Mouse (Mus musculus) midbrain, postnatal 0 days (tissue): Measurements from ENCODE around the gene Lrrtm3. TPM values are rescaled to one million over a fixed set of nuclear protein-coding genes. Genes with fewer than 3 reads are reported as not detected.
A peak's percentile ranks its signal among the peaks of the same experiment; 100 is the strongest.

Source experiments
- ATAC-seq: fragments of 200-750 bp; cut with Nextera tagmentation; 2 replicates; pipeline ENCODE4 v1.8.0; 2017; ENCODE audit warnings: moderate number of reproducible peaks, mild to moderate bottlenecking, moderate TSS enrichment, moderate library complexity; ENCODE audit not compliant: low FRiP score
- DNase-seq: peaks from one replicate; pipeline ENCODE4 v3.0.0-alpha.2; 2015; ENCODE audit warnings: low spot score
- H3K27ac ChIP-seq: fragments of 300-500 bp; sonication (generic); 2 replicates; pipeline ENCODE4 v1.5.1; 2014; ENCODE audit warnings: low read depth, mild to moderate bottlenecking, low read length, mixed read lengths
- H3K27me3 ChIP-seq: fragments of 300-500 bp; sonication (generic); 2 replicates; pipeline ENCODE4 v1.6.1; 2014; ENCODE audit warnings: low read length, control low read depth, mixed read lengths; ENCODE audit not compliant: insufficient read depth
- H3K36me3 ChIP-seq: fragments of 300-500 bp; sonication (generic); 2 replicates; pipeline ENCODE4 v1.6.1; 2014; ENCODE audit warnings: low read length, control low read depth, mixed read lengths; ENCODE audit not compliant: insufficient read depth
- H3K4me1 ChIP-seq: fragments of 300-500 bp; sonication (generic); 2 replicates; pipeline ENCODE4 v1.6.1; 2014; ENCODE audit warnings: mild to moderate bottlenecking, control low read depth, antibody characterized with exemption, low read length, mixed read lengths; ENCODE audit not compliant: insufficient read depth
- H3K4me2 ChIP-seq: fragments of 300-500 bp; sonication (generic); 2 replicates; pipeline ENCODE4 v1.6.1; 2014; ENCODE audit warnings: low read depth, mild to moderate bottlenecking, low read length, mixed read lengths; ENCODE audit not compliant: poor library complexity, severe bottlenecking
- H3K4me3 ChIP-seq: fragments of 300-500 bp; sonication (generic); 2 replicates; pipeline ENCODE4 v1.5.1; 2014; ENCODE audit warnings: low read depth, mild to moderate bottlenecking, low read length, moderate library complexity
- H3K9ac ChIP-seq: fragments of 300-500 bp; sonication (generic); replicated peaks from 2 replicates; pipeline ENCODE4 v1.6.1; 2014; ENCODE audit warnings: mild to moderate bottlenecking, low read length, moderate library complexity, mixed read lengths; ENCODE audit not compliant: poor library complexity, severe bottlenecking
- H3K9me3 ChIP-seq: fragments of 300-500 bp; sonication (generic); 2 replicates; pipeline ENCODE4 v1.6.1; 2016; ENCODE audit warnings: low read length, control low read depth
- CTCF ChIP-seq: IDR thresholded peaks from 2 replicates; pipeline ENCODE4 v1.5.1; 2016; ENCODE audit warnings: antibody characterized with exemption, mild to moderate bottlenecking
- WGBS: fragments of 180-500 bp; shearing (Covaris S2); extraction: QIAGEN DNeasy Blood & Tissue Kit; methylation state at CpG from one replicate; pipeline ENCODE4 v1.1.7; 2014; 5-methylcytosine and 5-hydroxymethylcytosine counted together
- polyA plus RNA-seq: library from polyadenylated mRNA; unstranded; fragments of >200 nt; fragmentation: Nextera tagmentation; extraction: Ambion mirVana; gene quantifications from 2 replicates; pipeline ENCODE4 v1.2.1, GENCODE M21; 2015
- total RNA-seq: library from RNA; depleted of rRNA; stranded (reverse); fragments of >200 nt; gene quantifications from 2 replicates; pipeline ENCODE4 v1.2.3, GENCODE M21; 2014

Gene Lrrtm3
- total and polyA plus RNA-seq, 2 experiments from 2014 or later = 44.3 to 50.9 TPM

DNA sequence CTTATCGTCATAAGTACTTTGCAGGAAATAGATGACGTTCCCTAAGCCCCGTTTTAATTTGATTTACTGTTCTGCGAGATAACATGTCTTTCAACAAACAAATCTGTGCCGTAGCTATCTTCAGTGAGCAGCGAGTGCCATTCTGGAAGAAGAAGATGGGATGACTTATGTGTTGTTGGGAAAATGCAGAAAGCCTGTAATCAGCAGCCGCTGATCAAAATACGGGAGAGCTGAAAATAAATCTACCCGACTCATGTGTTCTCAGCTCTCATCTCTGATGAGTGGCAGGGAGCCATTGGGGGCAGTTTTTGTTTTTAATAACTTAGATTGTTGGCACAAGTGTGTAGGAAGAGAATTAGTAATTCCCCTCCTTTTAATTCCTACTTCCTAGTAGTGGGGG, 26.4 kb downstream of the Lrrtm3 start:
- no peak overlapping the region for H3K4me3 ChIP-seq
- no peak for TF ChIP-seq CTCF
- ATAC-seq (no peak), DNase-seq (no peak)
- 90% methylated on average over 9 of the region's 9 CpGs for WGBS
- H3K27ac ChIP-seq = no peak overlapping the region
- no peaks in the 10 kb centered on the region for H3K4me1 ChIP-seq
- H3K36me3 ChIP-seq = no peaks in the 10 kb centered on the region
- no peaks in the 10 kb centered on the region for H3K27me3 ChIP-seq
- no peak overlapping the region for H3K9ac ChIP-seq
- no peaks in the 10 kb centered on the region for H3K9me3 ChIP-seq
- H3K4me2 ChIP-seq = no peak overlapping the region

- TF ChIP-seq CTCF = no peak
- 79% methylated on average over 6 of the region's 6 CpGs for WGBS
- H3K36me3 ChIP-seq = no peaks in the 10 kb centered on the region
- H3K27ac ChIP-seq = no peak overlapping the region
- DNase-seq (peak; percentile 60), ATAC-seq (no peak)
- H3K4me3 ChIP-seq = no peak overlapping the region
- no peak overlapping the region for H3K4me2 ChIP-seq
- H3K9me3 ChIP-seq = no peaks in the 10 kb centered on the region
- H3K27me3 ChIP-seq = no peaks in the 10 kb centered on the region
- no peaks in the 10 kb centered on the region for H3K4me1 ChIP-seq
- no peak overlapping the region for H3K9ac ChIP-seq
Observed at GRCm38 (mm10) chr10:64049946-64050345, 40.1 kb downstream of the Lrrtm3 start.

DNA sequence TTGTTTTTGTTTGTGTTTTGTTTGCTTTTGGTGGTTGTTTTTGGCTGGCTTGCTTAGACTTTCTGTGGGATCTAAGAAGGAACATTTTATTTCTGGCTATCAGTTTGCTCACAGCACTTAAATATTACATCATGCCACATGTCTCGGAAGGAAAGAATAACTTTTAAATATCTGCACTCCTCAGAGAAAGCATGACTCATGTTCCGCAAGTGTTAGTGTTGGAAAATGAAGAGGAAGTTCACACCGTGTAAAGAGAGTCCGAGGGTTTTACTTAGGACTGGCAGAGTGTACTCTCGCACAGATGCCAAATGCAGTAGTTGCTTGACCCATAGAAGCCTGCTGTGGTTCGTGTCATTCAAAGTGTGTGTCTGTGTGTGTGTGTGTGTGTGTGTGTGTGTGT, 40.9 kb downstream of the Lrrtm3 start:
- Histone ChIP-seq H3K4me1 (no peaks in the 10 kb centered on the region), H3K9me3 (no peaks in the 10 kb centered on the region), H3K4me2 (no peak overlapping the region), H3K27ac (no peak overlapping the region), H3K27me3 (no peaks in the 10 kb centered on the region), H3K36me3 (no peaks in the 10 kb centered on the region), H3K9ac (no peak overlapping the region), H3K4me3 (no peak overlapping the region)
- no peak for TF ChIP-seq CTCF
- WGBS = 86% methylated on average over 6 of the region's 6 CpGs
- DNase-seq = no peak
- no peak for ATAC-seq

DNA sequence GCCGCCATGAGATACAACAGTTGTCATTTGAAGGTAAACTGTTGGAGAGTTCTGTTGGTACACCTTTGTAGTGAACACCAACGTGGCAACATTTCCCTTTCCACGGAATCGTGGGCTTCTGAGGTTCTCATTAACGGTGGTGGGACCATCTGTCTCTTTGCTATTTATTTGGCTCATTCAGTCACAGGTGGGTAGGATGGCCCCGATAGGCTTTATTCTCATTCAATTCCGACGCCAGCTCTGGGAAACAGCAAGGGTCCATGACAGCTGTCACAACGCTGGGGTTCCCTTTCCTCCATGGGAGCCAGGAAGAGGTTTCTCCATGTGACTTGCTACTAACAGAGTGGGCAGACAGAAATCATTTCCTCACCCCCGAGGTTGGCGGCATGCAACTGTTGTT, 48.2 kb downstream of the Lrrtm3 start:
- TF ChIP-seq CTCF = no peak
- DNase-seq (peak; percentile 21), ATAC-seq (no peak)
- WGBS = 84% methylated on average over 11 of the region's 11 CpGs
- H3K27ac ChIP-seq = no peak overlapping the region
- no peaks in the 10 kb centered on the region for H3K27me3 ChIP-seq
- H3K4me3 ChIP-seq = no peak overlapping the region
- H3K4me2 ChIP-seq = no peak overlapping the region
- no peaks in the 10 kb centered on the region for H3K9me3 ChIP-seq
- no peak overlapping the region for H3K9ac ChIP-seq
- H3K4me1 ChIP-seq = no peaks in the 10 kb centered on the region
- no peaks in the 10 kb centered on the region for H3K36me3 ChIP-seq

DNA sequence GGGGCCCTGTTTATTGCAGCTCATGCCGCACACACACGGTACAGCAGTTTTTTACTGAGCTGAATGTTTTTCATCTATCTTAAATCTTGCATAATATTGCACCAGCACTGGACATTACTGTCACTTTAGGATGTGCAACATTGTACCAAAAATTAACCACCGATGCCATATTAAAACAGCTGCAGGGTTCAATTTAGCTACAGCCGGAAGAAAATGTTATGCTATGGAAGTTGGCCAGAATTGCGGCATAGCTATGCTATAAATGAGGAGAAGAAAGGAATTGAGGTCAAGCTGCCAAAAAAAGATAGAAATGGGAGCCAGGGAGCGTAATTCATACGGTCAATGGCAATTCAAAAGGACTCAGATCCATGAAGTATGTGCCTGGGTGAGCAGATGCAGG, 48.9 kb downstream of the Lrrtm3 start:
- Histone ChIP-seq H3K27ac (no peak overlapping the region), H3K4me2 (no peak overlapping the region), H3K4me1 (no peaks in the 10 kb centered on the region), H3K9me3 (no peaks in the 10 kb centered on the region), H3K36me3 (no peaks in the 10 kb centered on the region), H3K27me3 (no peaks in the 10 kb centered on the region), H3K9ac (no peak overlapping the region), H3K4me3 (no peak overlapping the region)
- no peak for TF ChIP-seq CTCF
- DNase-seq = peak; percentile 25
- no peak for ATAC-seq
- 84% methylated on average over 7 of the region's 7 CpGs for WGBS

DNA sequence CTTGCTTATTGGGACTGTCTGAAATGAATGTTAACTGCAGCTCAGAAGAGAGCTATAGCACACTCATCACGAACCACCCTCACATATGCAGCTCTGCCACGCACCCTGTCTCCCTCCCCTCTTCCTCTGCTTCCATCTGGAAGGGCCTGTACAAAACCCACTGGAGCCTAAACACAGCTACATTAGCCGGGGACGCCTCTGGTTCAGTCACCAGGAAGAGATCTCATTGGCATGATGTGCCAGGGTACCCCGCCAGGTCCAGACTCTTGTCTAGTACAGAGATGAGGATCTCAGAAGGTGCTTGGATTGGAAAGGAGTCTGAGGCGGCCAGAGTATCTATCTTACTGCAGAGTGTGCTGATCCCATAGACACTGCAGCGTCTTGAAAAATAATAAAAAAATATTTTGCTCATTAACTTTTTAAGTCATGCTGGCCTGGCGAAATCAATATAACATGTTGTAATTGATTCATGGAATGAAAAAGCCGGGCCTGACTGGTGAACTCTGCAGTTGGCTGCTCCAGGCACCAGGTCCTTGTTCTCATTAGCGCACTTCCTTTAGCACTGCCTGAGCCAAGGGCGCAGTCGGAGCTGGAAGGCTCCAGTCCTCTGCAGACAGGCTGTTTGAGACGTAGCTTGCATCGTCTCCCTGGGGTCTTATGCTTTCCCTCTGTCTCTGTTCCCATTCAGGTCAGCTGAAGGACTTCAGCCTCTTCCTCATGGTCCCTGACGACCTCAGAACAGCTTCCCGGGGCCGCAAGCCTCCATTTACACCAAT, 50.1 kb downstream of the Lrrtm3 start:
- Histone ChIP-seq H3K4me1 (no peaks in the 10 kb centered on the region), H3K27me3 (no peaks in the 10 kb centered on the region), H3K9me3 (no peaks in the 10 kb centered on the region), H3K4me3 (no peak overlapping the region), H3K27ac (no peak overlapping the region), H3K36me3 (no peaks in the 10 kb centered on the region), H3K9ac (no peak overlapping the region), H3K4me2 (no peak overlapping the region)
- ATAC-seq (peak; percentile 41; the same call in 1 of the 2 replicates), DNase-seq (peak; percentile 68)
- 78% methylated on average over 17 of the region's 17 CpGs for WGBS
- TF ChIP-seq CTCF = no peak
